Mouse (Mus musculus) MEL (cell line): ENCODE measurements around the gene Hsdl2. TPM values are rescaled to one million over a fixed set of nuclear protein-coding genes. Genes with fewer than 3 reads are reported as not detected.

ENCODE experiments used
- DNase-seq: peaks from one replicate; pipeline ENCODE4 v3.0.0; 2011; ENCODE audit warnings: low read depth, low spot score
- H3K27ac ChIP-seq: 2 replicates; pipeline ENCODE4 v1.5.1; 2012; ENCODE audit warnings: low read depth, mild to moderate bottlenecking, control low read depth, low read length, moderate library complexity; ENCODE audit not compliant: control insufficient read depth
- H3K27me3 ChIP-seq, 2 experiments: fragments of 150-350 bp in 1 of 2; sonication (generic) in 1 of 2; 2 replicates each; pipeline ENCODE4 v1.6.1; 2012; ENCODE audit warnings: low read length in 2 of 2, mild to moderate bottlenecking in 2 of 2, improper control_type of control experiment in 1 of 2, moderate library complexity in 1 of 2; ENCODE audit not compliant: insufficient read depth in 2 of 2, control insufficient read depth in 1 of 2
- H3K36me3 ChIP-seq, 2 experiments: 2 replicates each; pipeline ENCODE4 v1.6.1; 2012 to 2014; ENCODE audit warnings: low read length in 2 of 2, improper control_type of control experiment in 1 of 2, inconsistent platforms in 1 of 2, mild to moderate bottlenecking in 1 of 2; ENCODE audit not compliant: insufficient read depth in 2 of 2, control insufficient read depth in 1 of 2
- H3K4me1 ChIP-seq, 2 experiments: fragments of 150-350 bp in 1 of 2; sonication (generic) in 1 of 2; 2 replicates each; pipeline ENCODE4 v1.6.1; 2012; ENCODE audit warnings: low read length in 2 of 2, improper control_type of control experiment in 1 of 2, mild to moderate bottlenecking in 1 of 2; ENCODE audit not compliant: insufficient read depth in 2 of 2, control insufficient read depth in 1 of 2
- H3K4me3 ChIP-seq, 2 experiments: fragments of 150-350 bp in 1 of 2; sonication (generic) in 1 of 2; 2 replicates each; pipeline ENCODE4 v1.5.1; 2012; ENCODE audit warnings: low read depth in 2 of 2, low read length in 2 of 2, mild to moderate bottlenecking in 2 of 2, moderate library complexity in 2 of 2, control low read depth in 1 of 2, improper control_type of control experiment in 1 of 2; ENCODE audit not compliant: control insufficient read depth in 1 of 2, insufficient read depth in 1 of 2
- H3K79me2 ChIP-seq: 2 replicates; pipeline ENCODE4 v1.6.1; 2012; ENCODE audit warnings: mild to moderate bottlenecking, low read length, moderate library complexity; ENCODE audit not compliant: control insufficient read depth, poor library complexity, insufficient read depth
- H3K9ac ChIP-seq: 2 replicates; pipeline ENCODE4 v1.6.1; 2012; ENCODE audit warnings: low read depth, mild to moderate bottlenecking, control low read depth, low read length, moderate library complexity; ENCODE audit not compliant: control insufficient read depth, poor library complexity, severe bottlenecking
- H3K9me3 ChIP-seq: fragments of 150-350 bp; sonication (generic); replicated peaks from 2 replicates; pipeline ENCODE4 v1.6.1; 2012; ENCODE audit warnings: mild to moderate bottlenecking, low read length, improper control_type of control experiment, moderate library complexity; ENCODE audit not compliant: insufficient read depth
- CHD2 ChIP-seq: IDR thresholded peaks from 2 replicates; pipeline ENCODE4 v1.6.1; 2011; ENCODE audit warnings: low read length, improper control_type of control experiment
- CTCF ChIP-seq, 3 experiments: IDR thresholded peaks in 2 of 3; conservative IDR thresholded peaks in 1 of 3; 2 replicates each; pipeline ENCODE4 v1.5.1; 2011 to 2012; ENCODE audit warnings: low read length in 3 of 3, low read depth in 2 of 3, mild to moderate bottlenecking in 2 of 3, improper control_type of control experiment in 1 of 3, inconsistent platforms in 1 of 3, mixed read lengths in 1 of 3, moderate library complexity in 1 of 3; ENCODE audit not compliant: control insufficient read depth in 1 of 3, insufficient read depth in 1 of 3, poor library complexity in 1 of 3, severe bottlenecking in 1 of 3
- E2F4 ChIP-seq: IDR thresholded peaks from 2 replicates; pipeline ENCODE4 v1.6.1; 2011; ENCODE audit warnings: low read depth, low read length, improper control_type of control experiment, borderline replicate concordance
- ETS1 ChIP-seq: IDR thresholded peaks from 2 replicates; pipeline ENCODE4 v1.6.1; 2012; ENCODE audit warnings: low read depth, mild to moderate bottlenecking, inconsistent platforms, low read length, improper control_type of control experiment, moderate library complexity
- HCFC1 ChIP-seq: IDR thresholded peaks from 2 replicates; pipeline ENCODE4 v1.6.1; 2012; ENCODE audit warnings: low read depth, mild to moderate bottlenecking, inconsistent platforms, low read length, improper control_type of control experiment, moderate library complexity
- KAT2A ChIP-seq: conservative IDR thresholded peaks from 2 replicates; pipeline ENCODE4 v1.6.1; 2012; ENCODE audit warnings: low read depth, low read length, improper control_type of control experiment, inconsistent platforms
- MAFK ChIP-seq: IDR thresholded peaks from 2 replicates; pipeline ENCODE4 v1.6.1; 2011; ENCODE audit warnings: low read depth, mild to moderate bottlenecking, low read length, improper control_type of control experiment, borderline replicate concordance
- MAX ChIP-seq: IDR thresholded peaks from 2 replicates; pipeline ENCODE4 v1.6.1; 2011; ENCODE audit warnings: low read length, improper control_type of control experiment
- MAZ ChIP-seq: IDR thresholded peaks from 2 replicates; pipeline ENCODE4 v1.6.1; 2012; ENCODE audit warnings: low read depth, mild to moderate bottlenecking, inconsistent platforms, low read length, improper control_type of control experiment
- MEF2A ChIP-seq: IDR thresholded peaks from 2 replicates; pipeline ENCODE4 v1.6.1; 2014; ENCODE audit warnings: low read depth, mild to moderate bottlenecking, inconsistent platforms, low read length, improper control_type of control experiment; ENCODE audit not compliant: poor library complexity, insufficient replicate concordance, severe bottlenecking; ENCODE audit errors: extremely low read depth
- MXI1 ChIP-seq: IDR thresholded peaks from 2 replicates; pipeline ENCODE4 v1.6.1; 2011; ENCODE audit warnings: mild to moderate bottlenecking, low read depth, low read length, improper control_type of control experiment
- NRF1 ChIP-seq: IDR thresholded peaks from 2 replicates; pipeline ENCODE4 v1.6.1; 2014; ENCODE audit warnings: low read depth, mild to moderate bottlenecking, inconsistent platforms, low read length, improper control_type of control experiment, moderate library complexity; ENCODE audit not compliant: poor library complexity, insufficient read depth, severe bottlenecking
- POLR2AphosphoS2 ChIP-seq: IDR thresholded peaks from 2 replicates; pipeline ENCODE4 v1.6.1; 2011; ENCODE audit warnings: low read length, improper control_type of control experiment
- POLR2AphosphoS5 ChIP-seq: IDR thresholded peaks from 2 replicates; pipeline ENCODE4 v1.6.1; 2012; ENCODE audit warnings: low read depth, borderline replicate concordance, mild to moderate bottlenecking, inconsistent platforms, low read length, moderate library complexity, mixed read lengths
- RAD21 ChIP-seq: IDR thresholded peaks from 2 replicates; pipeline ENCODE4 v1.6.1; 2011; ENCODE audit warnings: mild to moderate bottlenecking, low read depth, low read length, improper control_type of control experiment
- SIN3A ChIP-seq: IDR thresholded peaks from 2 replicates; pipeline ENCODE4 v1.6.1; 2012; ENCODE audit warnings: low read length, improper control_type of control experiment, inconsistent platforms
- SMC3 ChIP-seq: IDR thresholded peaks from 2 replicates; pipeline ENCODE4 v1.6.1; 2011; ENCODE audit warnings: low read depth, low read length, improper control_type of control experiment
- TBP ChIP-seq: IDR thresholded peaks from 2 replicates; pipeline ENCODE4 v1.8.0; 2011; ENCODE audit warnings: low read depth, low read length, improper control_type of control experiment
- UBTF ChIP-seq: IDR thresholded peaks from 2 replicates; pipeline ENCODE4 v1.6.1; 2012; ENCODE audit warnings: low read depth, mild to moderate bottlenecking, inconsistent platforms, low read length, improper control_type of control experiment, moderate library complexity, borderline replicate concordance; ENCODE audit not compliant: insufficient read depth
- USF2 ChIP-seq, 2 experiments: IDR thresholded peaks; 2 replicates each; pipeline ENCODE4 v1.6.1; 2011 to 2012; ENCODE audit warnings: improper control_type of control experiment in 2 of 2, low read length in 2 of 2, borderline replicate concordance in 1 of 2, inconsistent platforms in 1 of 2, low read depth in 1 of 2, mild to moderate bottlenecking in 1 of 2; ENCODE audit not compliant: insufficient read depth in 1 of 2
- ZC3H11A ChIP-seq: IDR thresholded peaks from 2 replicates; pipeline ENCODE4 v1.6.1; 2012; ENCODE audit warnings: low read depth, mild to moderate bottlenecking, inconsistent platforms, low read length, improper control_type of control experiment
- ZMIZ1 ChIP-seq: IDR thresholded peaks from 2 replicates; pipeline ENCODE4 v1.6.1; 2012; ENCODE audit warnings: low read depth, mild to moderate bottlenecking, inconsistent platforms, low read length, improper control_type of control experiment, moderate library complexity
- ZNF384 ChIP-seq: IDR thresholded peaks from 2 replicates; pipeline ENCODE4 v1.6.1; 2012; ENCODE audit warnings: low read depth, mild to moderate bottlenecking, inconsistent platforms, low read length, improper control_type of control experiment
- polyA plus RNA-seq, 2 experiments: library from polyadenylated mRNA; stranded (reverse) in 1 of 2; unstranded in 1 of 2; fragments of >175 nt in 1 of 2; fragments of >200 nt in 1 of 2; gene quantifications; 2 replicates each; pipeline versions ENCODE4 v1.2.1 to v1.2.4; 2012; ENCODE audit warnings: low replicate concordance in 2 of 2, low read depth in 1 of 2; ENCODE audit not compliant: insufficient read length in 2 of 2, insufficient read depth in 1 of 2, missing spikeins in 1 of 2
- total RNA-seq: library from RNA; depleted of rRNA; stranded (reverse); fragments of 300-350 nt; gene quantifications from 2 replicates; pipeline ENCODE4 v1.2.3, GENCODE M21; 2012

The Hsdl2 gene
- total and polyA plus RNA-seq, 3 experiments: 8.4 to 15.0 TPM; not detected in 1

- TF ChIP-seq CTCF (IDR thresholded peaks at IDR 0.05 in 2 of 3, conservative IDR thresholded peaks at IDR 0.05 in 1 of 3; ENCODE audit: control insufficient read depth in 1 of 3, insufficient read depth in 1 of 3, low read depth in 2 of 3, low read length in 3 of 3, poor library complexity in 1 of 3, severe bottlenecking in 1 of 3) (no peak), MAZ (no peak), ZNF384 (peak; percentile 80), POLR2AphosphoS2 (no peak), TBP (no peak), KAT2A (no peak), UBTF (no peak), ZMIZ1 (no peak), MAFK (0 out of 2 replicates have a peak, but pooled peaks have one; percentile 37), E2F4 (no peak)
These were observed 15.7 kb upstream of the Hsdl2 start (continued) for GRCm38 (mm10) chr4:59565571-59566188.

- Histone ChIP-seq H3K36me3 (peaks cover 0 to 29% of the 10 kb centered on the region in 2 experiments; a peak in 2 of 4 replicates), H3K4me1 (peaks cover 0 to 21% of the 10 kb centered on the region in 2 experiments; a peak in 3 of 4 replicates), H3K79me2 (no peaks in the 10 kb centered on the region), H3K27me3 (no peaks in the 10 kb centered on the region)
- TF ChIP-seq ETS1: no peak
- no peak for TF ChIP-seq KAT2A
- no peak for TF ChIP-seq NRF1
- TF ChIP-seq CHD2: no peak
- TF ChIP-seq HCFC1: no peak
- TF ChIP-seq ZNF384: no peak
- TF ChIP-seq, all 39 proteins: peak for 0
- H3K27ac ChIP-seq: no peak overlapping the region
- no peak for DNase-seq
- H3K9ac ChIP-seq: no peak overlapping the region
- H3K9me3 ChIP-seq: no peaks in the 10 kb centered on the region
- H3K4me3 ChIP-seq: no peak overlapping the region
These were observed 13.6 kb upstream of the Hsdl2 start for GRCm38 (mm10) chr4:59567576-59568260.

- peak overlapping the region; percentile 50 to 52 for H3K4me3 ChIP-seq
- peaks cover 0 to 21% of the 10 kb centered on the region in 2 experiments; a peak in 3 of 4 replicates for H3K4me1 ChIP-seq
These were observed 11.8 kb upstream of the Hsdl2 start for GRCm38 (mm10) chr4:59569538-59569937.

More at GRCm38 (mm10) chr4:59569538-59569937, 11.8 kb upstream of the Hsdl2 start:
- Histone ChIP-seq H3K79me2 (no peaks in the 10 kb centered on the region), H3K27me3 (no peaks in the 10 kb centered on the region), H3K36me3 (peaks cover 0 to 29% of the 10 kb centered on the region in 2 experiments; a peak in 2 of 4 replicates), H3K9me3 (no peaks in the 10 kb centered on the region), H3K27ac (peak overlapping the region; percentile 44), H3K9ac (peak overlapping the region; percentile 47)
- DNase-seq: peak; percentile 97
- TF ChIP-seq CHD2 (peak; percentile 91), MXI1 (peak; percentile 67; the same call in 1 of the 2 replicates), MEF2A (no peak), POLR2AphosphoS5 (no peak), ZC3H11A (peak; percentile 98), ZNF384 (peak; percentile 51; the same call in 1 of the 2 replicates), NRF1 (no peak), SIN3A (peak; percentile 89), KAT2A (no peak), RAD21 (peak; percentile 99), MAX (no peak), CTCF (IDR thresholded peaks at IDR 0.05 in 2 of 3, conservative IDR thresholded peaks at IDR 0.05 in 1 of 3; ENCODE audit: control insufficient read depth in 1 of 3, insufficient read depth in 1 of 3, low read depth in 2 of 3, low read length in 3 of 3, poor library complexity in 1 of 3, severe bottlenecking in 1 of 3) (peak; percentile 51 to 96 (median 56)), USF2 (IDR thresholded peaks at IDR 0.05; ENCODE audit: borderline replicate concordance in 1 of 2, insufficient read depth in 1 of 2, low read depth in 1 of 2, low read length in 2 of 2) (no peak), SMC3 (peak; percentile 97)
